Mouse (Mus musculus): ENCODE results near the gene Mmp11. TPM values are rescaled to one million over a fixed set of nuclear protein-coding genes. Genes with fewer than 3 reads are reported as not detected.

Gene Mmp11
- polyA plus RNA-seq, 1 experiment from 2014 or later: 2.8 TPM

DNA sequence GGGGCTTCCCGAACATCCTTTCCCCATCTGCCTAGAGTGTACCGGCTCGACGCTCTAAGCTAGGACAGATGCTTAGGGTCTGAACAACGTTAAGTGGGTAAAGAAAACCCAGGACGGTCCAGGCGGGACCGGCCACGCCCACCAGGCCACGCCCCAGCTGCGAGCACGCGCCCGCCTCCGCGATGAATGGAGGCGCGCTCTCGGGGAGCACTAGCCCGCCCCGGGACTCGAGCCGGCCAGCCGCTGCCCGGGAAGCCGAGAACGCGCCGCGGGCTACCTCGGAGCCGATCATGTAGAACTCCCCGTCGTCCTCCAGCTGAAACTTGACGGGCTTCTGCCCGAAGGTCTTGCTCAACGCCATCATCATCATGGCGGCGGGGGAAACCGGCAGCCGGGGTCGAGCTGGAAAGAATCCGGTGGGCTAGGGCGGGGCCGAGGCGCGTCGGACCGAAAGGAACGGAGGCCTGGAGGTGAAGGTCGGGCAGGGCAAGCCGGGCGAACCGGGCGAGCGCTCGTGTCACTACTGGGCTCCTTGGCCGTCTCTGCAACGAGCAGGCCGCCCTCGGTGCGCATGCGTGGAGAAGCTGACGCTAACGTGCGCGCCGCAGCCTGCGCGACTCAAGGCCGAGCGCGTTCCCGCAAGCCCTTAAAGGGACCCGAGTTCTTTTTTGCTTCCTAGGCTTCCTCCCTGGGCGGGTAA is 15.1 kb downstream of the Mmp11 start, which contains the start of gene Smarcb1:
Gene Smarcb1 (minus strand): TSS at position 592 of the 700 bp plus-strand sequence.
- H3K4me1 ChIP-seq (ENCODE audit: insufficient read depth): peaks cover 16% of the 10 kb centered on the region
- ATAC-seq: peak; percentile 96
- H3K36me3 ChIP-seq (replicated peaks; ENCODE audit: insufficient read depth, low read length): peaks cover 8% of the 10 kb centered on the region; the same call in 1 of the 2 replicates
- peak; percentile 95 for DNase-seq
- H3K9me3 ChIP-seq (ENCODE audit: low read length): no peaks in the 10 kb centered on the region
- H3K27me3 ChIP-seq (ENCODE audit: insufficient read depth, low read length): no peaks in the 10 kb centered on the region
- under 1% methylated on average over 76 of the region's 76 CpGs for WGBS (ENCODE audit: insufficient replicate concordance)
- H3K27ac ChIP-seq (ENCODE audit: low read depth): peak within 1 kb of the TSS; percentile 83
- H3K9ac ChIP-seq (replicated peaks): peak within 1 kb of the TSS; percentile 83
- H3K4me2 ChIP-seq (ENCODE audit: low read depth, low read length): peak within 1 kb of the TSS; percentile 99
- H3K4me3 ChIP-seq (ENCODE audit: low read depth, low read length): peak within 1 kb of the TSS; percentile 94
- TF ChIP-seq CTCF (IDR thresholded peaks at IDR 0.05; ENCODE audit: low read depth) (no peak), EP300 (IDR thresholded peaks at IDR 0.05; ENCODE audit: low read depth) (no peak)

DNA sequence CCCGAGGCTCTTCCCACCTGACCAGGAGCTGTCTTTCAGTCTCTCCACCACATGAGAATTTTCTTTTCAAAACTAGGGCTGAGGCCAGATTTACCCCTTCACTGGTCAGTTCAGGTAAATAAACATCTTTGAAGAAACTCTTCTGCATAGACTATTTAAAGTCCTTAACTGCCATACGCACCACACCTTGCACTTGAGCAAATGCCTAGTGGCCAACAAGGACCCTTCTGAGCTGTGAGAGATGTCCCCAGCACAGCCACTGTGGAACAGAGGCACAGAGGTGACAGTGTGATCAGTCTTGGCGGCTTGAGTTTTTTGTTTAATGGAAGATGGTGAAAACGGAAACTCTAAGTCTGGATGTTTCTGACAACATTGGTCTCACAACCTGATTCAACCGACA is 17.3 kb downstream of the Mmp11 start:
- Histone ChIP-seq H3K9me3 (ENCODE audit: low read length) (no peaks in the 10 kb centered on the region), H3K4me3 (ENCODE audit: low read depth, low read length) (no peak overlapping the region), H3K27me3 (ENCODE audit: insufficient read depth, low read length) (no peaks in the 10 kb centered on the region), H3K36me3 (replicated peaks; ENCODE audit: insufficient read depth, low read length) (peaks cover 18% of the 10 kb centered on the region; the same call in 1 of the 2 replicates), H3K27ac (ENCODE audit: low read depth) (no peak overlapping the region), H3K4me2 (ENCODE audit: low read depth, low read length) (no peak overlapping the region), H3K9ac (replicated peaks) (no peak overlapping the region), H3K4me1 (ENCODE audit: insufficient read depth) (peaks cover 16% of the 10 kb centered on the region)
- DNase-seq (no peak), ATAC-seq (no peak)
- 84% methylated on average over 5 of the region's 5 CpGs for WGBS (ENCODE audit: insufficient replicate concordance)
- TF ChIP-seq CTCF (IDR thresholded peaks at IDR 0.05; ENCODE audit: low read depth) (no peak), EP300 (IDR thresholded peaks at IDR 0.05; ENCODE audit: low read depth) (no peak)

DNA sequence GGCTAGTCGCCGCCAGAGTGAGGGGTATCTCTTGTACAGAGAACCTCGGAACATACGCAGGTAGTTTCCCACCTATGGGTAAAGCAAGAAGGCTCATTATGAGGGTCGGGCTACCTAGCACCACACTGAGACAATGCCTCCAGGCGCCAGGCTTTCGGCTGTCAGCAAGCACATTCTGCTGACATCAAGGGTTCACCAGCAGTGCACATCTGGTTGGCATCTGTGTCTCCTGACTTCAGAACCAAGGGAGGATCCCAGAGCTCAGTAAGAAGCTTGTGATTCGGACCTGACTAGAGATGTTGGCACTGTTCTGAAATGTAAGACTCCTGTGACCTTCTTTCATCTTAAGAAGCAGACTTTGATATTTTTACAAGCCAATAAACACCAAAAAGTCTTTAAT is 19.5 kb downstream of the Mmp11 start:
- H3K4me3 ChIP-seq (ENCODE audit: low read depth, low read length): no peak overlapping the region
- TF ChIP-seq EP300 (IDR thresholded peaks at IDR 0.05; ENCODE audit: low read depth) (no peak), CTCF (IDR thresholded peaks at IDR 0.05; ENCODE audit: low read depth) (no peak)
- H3K27me3 ChIP-seq (ENCODE audit: insufficient read depth, low read length): no peaks in the 10 kb centered on the region
- no peaks in the 10 kb centered on the region for H3K9me3 ChIP-seq (ENCODE audit: low read length)
- no peak overlapping the region for H3K27ac ChIP-seq (ENCODE audit: low read depth)
- no peak overlapping the region for H3K9ac ChIP-seq (replicated peaks)
- peaks cover 9% of the 10 kb centered on the region for H3K4me1 ChIP-seq (ENCODE audit: insufficient read depth)
- WGBS (ENCODE audit: insufficient replicate concordance): 87% methylated on average over 8 of the region's 8 CpGs
- ATAC-seq: no peak
- peaks cover 22% of the 10 kb centered on the region; the same call in 1 of the 2 replicates for H3K36me3 ChIP-seq (replicated peaks; ENCODE audit: insufficient read depth, low read length)
- DNase-seq: no peak
- no peak overlapping the region for H3K4me2 ChIP-seq (ENCODE audit: low read depth, low read length)

DNA sequence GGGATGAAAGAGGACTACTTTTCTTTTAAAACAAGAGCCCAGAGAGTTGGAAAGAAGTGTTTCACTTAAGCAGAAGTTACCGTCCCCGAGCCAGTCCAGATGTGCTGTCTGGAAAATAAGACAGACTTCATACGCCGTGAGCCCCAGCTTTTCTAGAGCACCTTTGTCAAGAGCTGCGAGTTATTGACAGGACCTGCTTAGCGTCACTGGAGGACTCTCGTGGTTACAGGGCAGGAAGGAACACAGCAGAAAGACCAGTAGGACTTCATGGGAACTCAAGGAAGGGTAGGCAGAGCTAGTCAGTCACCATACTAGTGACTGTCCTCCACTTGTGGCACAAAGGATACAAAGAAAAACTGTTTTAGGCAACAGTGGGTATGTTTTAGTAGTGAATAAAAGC is 20.7 kb downstream of the Mmp11 start:
- no peaks in the 10 kb centered on the region for H3K27me3 ChIP-seq (ENCODE audit: insufficient read depth, low read length)
- DNase-seq (no peak), ATAC-seq (no peak)
- 82% methylated on average over 7 of the region's 7 CpGs for WGBS (ENCODE audit: insufficient replicate concordance)
- no peak overlapping the region for H3K27ac ChIP-seq (ENCODE audit: low read depth)
- H3K4me1 ChIP-seq (ENCODE audit: insufficient read depth): peaks cover 5% of the 10 kb centered on the region
- no peaks in the 10 kb centered on the region for H3K9me3 ChIP-seq (ENCODE audit: low read length)
- peaks cover 34% of the 10 kb centered on the region for H3K36me3 ChIP-seq (replicated peaks; ENCODE audit: insufficient read depth, low read length)
- TF ChIP-seq EP300 (IDR thresholded peaks at IDR 0.05; ENCODE audit: low read depth) (no peak), CTCF (IDR thresholded peaks at IDR 0.05; ENCODE audit: low read depth) (no peak)
- no peak overlapping the region for H3K9ac ChIP-seq (replicated peaks)
- no peak overlapping the region for H3K4me3 ChIP-seq (ENCODE audit: low read depth, low read length)
- no peak overlapping the region for H3K4me2 ChIP-seq (ENCODE audit: low read depth, low read length)

DNA sequence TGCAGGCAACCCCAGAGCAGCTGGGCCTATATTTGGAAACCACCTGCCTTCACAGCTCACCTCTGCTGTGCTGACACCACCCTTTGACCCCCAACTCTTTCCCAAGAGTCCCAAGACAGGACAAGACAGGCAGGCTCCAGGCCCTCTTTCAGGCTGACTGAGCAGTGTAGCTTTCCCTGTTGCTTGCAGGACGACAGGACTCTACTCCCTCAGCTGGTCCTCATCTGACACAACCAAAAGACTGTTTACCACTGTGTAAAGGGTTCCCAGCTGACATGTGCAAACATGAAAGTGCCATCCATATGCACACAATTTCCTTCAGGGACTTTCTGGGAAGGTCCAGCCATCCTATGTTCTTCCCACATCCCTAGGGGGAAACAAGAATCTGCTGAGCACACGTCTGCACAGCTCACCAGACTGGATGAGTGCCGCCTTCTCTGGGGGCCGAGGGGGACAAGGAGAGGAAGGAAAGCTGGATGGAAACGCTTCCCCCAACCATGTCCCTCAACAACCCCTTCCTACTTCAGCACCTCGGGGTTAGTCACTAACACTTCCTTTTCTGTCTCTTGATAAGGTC is 23.2 kb downstream of the Mmp11 start:
- TF ChIP-seq CTCF (IDR thresholded peaks at IDR 0.05; ENCODE audit: low read depth) (no peak), EP300 (IDR thresholded peaks at IDR 0.05; ENCODE audit: low read depth) (no peak)
- ATAC-seq (no peak), DNase-seq (no peak)
- H3K36me3 ChIP-seq (replicated peaks; ENCODE audit: insufficient read depth, low read length): peaks cover 50% of the 10 kb centered on the region
- no peaks in the 10 kb centered on the region for H3K4me1 ChIP-seq (ENCODE audit: insufficient read depth)
- H3K4me2 ChIP-seq (ENCODE audit: low read depth, low read length): no peak overlapping the region
- no peak overlapping the region for H3K4me3 ChIP-seq (ENCODE audit: low read depth, low read length)
- no peaks in the 10 kb centered on the region for H3K9me3 ChIP-seq (ENCODE audit: low read length)
- no peak overlapping the region for H3K27ac ChIP-seq (ENCODE audit: low read depth)
- H3K9ac ChIP-seq (replicated peaks): no peak overlapping the region; the same call in 1 of the 2 replicates
- WGBS (ENCODE audit: insufficient replicate concordance): 46% methylated on average over 6 of the region's 6 CpGs
- no peaks in the 10 kb centered on the region for H3K27me3 ChIP-seq (ENCODE audit: insufficient read depth, low read length)

DNA sequence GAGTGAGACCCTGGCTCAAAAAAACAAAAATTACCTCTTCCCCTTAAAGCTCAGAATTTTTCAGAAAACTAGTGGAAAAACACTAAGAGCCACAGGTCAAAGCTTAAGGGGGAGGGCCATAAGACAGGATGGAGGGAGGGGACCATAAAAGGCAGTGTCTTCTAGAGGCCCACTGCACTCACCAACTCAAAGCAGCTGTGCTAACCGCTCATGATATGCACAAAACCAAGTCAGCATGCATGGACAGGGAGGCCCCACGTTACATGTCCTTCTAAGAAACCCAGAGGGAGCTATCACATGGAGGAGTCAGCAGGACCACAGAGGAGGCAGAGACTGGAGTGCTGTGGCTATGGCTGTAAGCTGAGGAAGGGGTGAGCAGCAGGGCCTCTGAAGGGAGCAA is 25.6 kb downstream of the Mmp11 start:
- Histone ChIP-seq H3K27ac (ENCODE audit: low read depth) (no peak overlapping the region), H3K9me3 (ENCODE audit: low read length) (no peaks in the 10 kb centered on the region), H3K4me2 (ENCODE audit: low read depth, low read length) (no peak overlapping the region), H3K36me3 (replicated peaks; ENCODE audit: insufficient read depth, low read length) (peaks cover 57% of the 10 kb centered on the region), H3K4me3 (ENCODE audit: low read depth, low read length) (no peak overlapping the region), H3K4me1 (ENCODE audit: insufficient read depth) (no peaks in the 10 kb centered on the region), H3K27me3 (ENCODE audit: insufficient read depth, low read length) (no peaks in the 10 kb centered on the region), H3K9ac (replicated peaks) (no peak overlapping the region)
- WGBS (ENCODE audit: insufficient replicate concordance): 82% methylated on average over 2 of the region's 2 CpGs
- no peak for ATAC-seq
- no peak for DNase-seq
- TF ChIP-seq CTCF (IDR thresholded peaks at IDR 0.05; ENCODE audit: low read depth): no peak
- TF ChIP-seq EP300 (IDR thresholded peaks at IDR 0.05; ENCODE audit: low read depth): no peak

Data from liver, postnatal 0 days (tissue).